Mouse (Mus musculus) monocyte, adult 5-6 weeks (primary cell): ENCODE measurements around the gene Lmna. TPM values are rescaled to one million over a fixed set of nuclear protein-coding genes. Genes with fewer than 3 reads are reported as not detected.
A peak's percentile ranks its signal among the peaks of the same experiment; 100 is the strongest.

ENCODE experiments used
- ATAC-seq: fragments of 153-309, 156-312 bp; replicated peaks from 2 replicates; pipeline ENCODE4 v1.8.0; 2017; ENCODE audit warnings: mild to moderate bottlenecking; ENCODE audit not compliant: low TSS enrichment, insufficient number of reproducible peaks, severe bottlenecking, poor library complexity, low FRiP score
- total RNA-seq: library from RNA; stranded (forward); fragments of 200-1000, 200-491, 200-594 nt; gene quantifications from 3 replicates; pipeline ENCODE4 v1.2.3, GENCODE M21; 2017

Gene Lmna
- total RNA-seq, 1 experiment from 2014 or later: 40.8 TPM

DNA sequence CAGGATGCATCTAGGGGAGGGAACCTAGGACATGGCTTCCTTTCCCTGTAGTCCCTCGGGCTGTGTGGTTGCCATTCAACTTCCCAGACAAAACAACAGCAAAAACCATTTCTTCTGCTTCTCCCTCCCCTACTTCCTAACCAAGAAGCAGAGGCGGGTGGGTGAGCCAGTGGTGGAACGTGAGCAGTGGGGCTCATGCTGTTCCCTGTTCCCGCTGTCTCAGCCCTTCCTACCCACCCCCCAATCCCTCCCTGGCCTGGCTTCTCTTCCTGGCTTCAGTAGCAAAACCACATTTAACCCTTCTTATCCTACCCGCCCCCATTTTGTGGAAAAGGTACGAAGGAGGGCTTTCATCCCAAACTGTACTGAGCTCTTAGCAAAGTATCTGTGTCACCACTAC, 4.7 kb downstream of the Lmna start:
- ATAC-seq: no peak

DNA sequence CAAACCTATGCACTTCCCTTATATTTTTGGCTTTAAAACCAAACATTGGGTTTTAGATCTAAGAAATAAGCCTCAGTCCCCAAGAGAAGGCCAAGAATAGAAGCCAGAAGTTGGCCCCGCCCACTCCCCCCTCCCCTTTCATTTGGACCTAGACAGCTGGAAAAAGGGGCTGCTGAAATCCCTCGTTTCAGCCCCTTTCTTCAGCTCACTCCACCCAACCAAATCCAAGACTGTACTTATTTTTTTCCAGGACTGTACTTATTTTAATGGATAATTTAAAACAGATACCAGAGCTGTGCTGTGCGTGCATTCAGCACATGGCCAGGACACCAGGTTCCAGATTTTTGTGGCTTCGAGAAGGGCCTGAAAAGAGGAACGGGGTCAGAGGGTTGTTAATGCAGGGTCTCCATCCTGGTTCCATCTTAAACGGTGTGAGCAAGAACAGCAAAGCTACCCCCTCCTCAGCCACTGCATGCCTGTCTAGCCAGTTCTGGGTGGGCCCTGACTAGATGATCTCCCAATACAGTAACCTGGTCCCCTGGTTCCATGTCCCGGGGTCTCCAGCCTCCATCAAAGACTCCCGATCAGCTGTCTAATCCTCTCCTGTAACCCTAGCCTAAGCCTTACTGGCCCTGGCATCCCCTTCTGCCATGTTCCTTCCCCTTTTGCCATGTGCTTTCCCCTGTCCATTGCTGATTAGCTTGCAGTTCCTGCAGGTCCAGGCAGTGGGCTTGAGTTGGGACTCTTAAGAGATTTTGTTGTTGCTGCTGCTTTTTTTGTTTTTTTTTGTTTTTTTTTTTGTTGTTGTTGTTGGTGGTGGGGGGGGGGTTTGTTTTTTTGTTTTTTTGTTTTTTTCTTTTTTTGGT, 5.6 kb downstream of the Lmna start:
- no peak for ATAC-seq

DNA sequence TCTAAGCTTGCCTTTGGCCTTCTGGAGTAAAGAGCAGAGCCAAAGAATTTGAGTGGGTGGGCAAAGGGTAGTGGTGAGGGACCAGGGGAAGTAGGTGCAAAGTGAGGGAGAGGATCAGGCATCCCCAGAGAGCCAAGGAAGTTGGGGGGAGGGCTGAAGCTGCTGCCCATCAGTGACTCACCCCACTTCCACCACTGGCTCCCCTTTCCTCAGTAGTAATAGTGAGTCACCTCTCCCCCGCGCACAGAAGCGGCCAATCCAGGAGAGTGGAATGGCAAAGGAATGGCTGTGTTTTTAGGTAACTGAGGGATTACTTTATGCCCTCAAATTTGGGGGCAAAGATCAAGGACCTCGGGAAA, 6.3 kb downstream of the Lmna start:
- ATAC-seq: no peak

DNA sequence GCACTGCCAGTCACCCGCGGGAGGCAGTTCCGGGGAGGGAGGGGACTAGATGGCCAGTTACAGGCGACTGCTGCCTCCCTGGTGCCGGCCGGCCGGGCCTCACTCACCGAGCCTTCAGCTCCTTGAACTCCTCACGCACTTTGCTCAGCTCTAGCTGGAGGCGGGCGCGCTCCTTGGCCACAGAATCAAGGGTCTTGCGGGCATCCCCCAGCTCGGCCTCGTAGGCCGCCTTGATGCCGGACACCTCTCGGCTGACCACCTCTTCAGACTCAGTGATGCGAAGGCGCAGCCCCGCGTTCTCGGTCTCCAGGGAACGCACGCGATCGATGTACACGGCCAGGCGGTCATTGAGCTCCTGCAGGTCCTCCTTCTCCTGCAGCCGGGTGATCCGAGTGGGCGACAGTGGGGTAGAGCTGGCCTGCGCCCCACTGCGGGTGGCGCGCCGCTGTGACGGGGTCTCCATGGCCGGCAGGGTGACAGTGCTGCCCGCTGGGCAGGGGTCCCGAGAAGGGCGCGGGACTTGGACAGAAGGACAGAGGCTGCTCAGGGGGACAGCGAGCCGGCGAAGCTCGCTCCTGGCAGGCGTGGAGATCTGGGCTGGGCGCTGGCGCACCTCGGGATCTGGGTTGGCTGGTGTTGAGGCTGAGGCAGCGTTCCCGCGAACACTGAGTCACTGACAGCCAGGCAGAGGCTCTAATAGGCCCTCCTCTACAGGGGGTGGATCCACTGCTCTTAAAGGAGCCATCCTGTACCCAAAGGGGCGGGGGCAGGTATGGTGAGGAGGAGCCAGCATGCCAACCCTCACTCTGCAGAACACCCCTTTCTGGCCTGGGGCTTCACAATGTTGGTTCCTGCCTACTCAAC, 6.9 kb downstream of the Lmna start:
- ATAC-seq: peak; percentile 80

DNA sequence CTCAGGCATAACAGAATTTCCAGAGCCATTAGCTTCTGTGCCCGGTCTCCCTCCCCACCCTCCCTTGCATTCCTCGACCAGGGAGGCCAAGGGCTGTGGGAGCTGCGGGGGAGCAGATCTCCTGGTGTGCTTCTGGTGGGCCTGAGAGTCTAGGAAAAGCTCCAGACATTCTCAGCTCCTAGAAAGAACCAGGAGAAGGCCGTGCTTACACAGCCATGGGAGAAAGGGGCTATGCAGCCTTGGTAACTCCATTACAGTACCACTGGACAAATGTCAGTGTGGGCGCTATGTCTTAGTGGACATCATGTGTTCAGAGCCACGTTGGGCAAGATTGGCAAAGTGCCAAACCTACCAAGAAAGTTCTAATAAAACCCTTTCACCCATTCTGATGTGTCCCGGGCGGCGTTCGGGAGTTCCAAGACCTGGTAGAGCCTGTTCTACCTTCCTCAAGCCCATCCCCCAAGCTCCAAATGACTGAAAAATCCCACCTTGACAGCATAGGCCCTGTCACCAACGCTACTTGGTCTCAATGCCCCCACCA, 7.7 kb downstream of the Lmna start:
- no peak for ATAC-seq

DNA sequence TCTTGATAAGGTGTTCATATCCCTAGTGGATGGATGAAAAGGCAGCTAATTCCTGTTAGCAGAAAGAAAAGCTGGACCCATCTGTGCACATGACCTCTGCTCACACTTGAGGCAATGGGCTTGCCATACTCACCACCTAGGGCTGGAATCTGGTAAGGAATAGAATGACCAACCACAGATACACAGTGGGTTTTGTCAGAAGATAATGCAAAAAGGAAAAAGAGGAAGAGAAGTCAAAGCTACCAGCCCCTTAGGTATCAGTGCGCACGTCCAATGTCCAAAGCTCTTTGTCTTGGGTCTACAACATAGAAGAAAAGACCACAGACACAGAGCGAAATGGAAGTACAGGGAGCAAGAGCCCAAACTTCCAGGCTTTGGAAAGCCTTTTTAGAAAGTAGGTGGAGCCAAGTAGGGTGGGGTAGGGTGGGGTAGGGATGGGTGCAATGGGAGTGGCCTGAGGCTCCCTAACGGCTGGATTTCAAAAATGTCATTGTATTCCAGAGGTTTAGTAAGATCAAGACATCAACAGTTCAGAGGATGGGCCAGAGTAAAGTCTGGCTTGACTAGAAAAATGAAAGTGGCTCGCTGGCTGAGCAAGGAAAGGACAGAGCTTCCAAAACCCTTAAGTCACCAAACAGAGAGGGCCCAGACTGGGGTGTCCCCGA, 8.3 kb downstream of the Lmna start:
- ATAC-seq: no peak

DNA sequence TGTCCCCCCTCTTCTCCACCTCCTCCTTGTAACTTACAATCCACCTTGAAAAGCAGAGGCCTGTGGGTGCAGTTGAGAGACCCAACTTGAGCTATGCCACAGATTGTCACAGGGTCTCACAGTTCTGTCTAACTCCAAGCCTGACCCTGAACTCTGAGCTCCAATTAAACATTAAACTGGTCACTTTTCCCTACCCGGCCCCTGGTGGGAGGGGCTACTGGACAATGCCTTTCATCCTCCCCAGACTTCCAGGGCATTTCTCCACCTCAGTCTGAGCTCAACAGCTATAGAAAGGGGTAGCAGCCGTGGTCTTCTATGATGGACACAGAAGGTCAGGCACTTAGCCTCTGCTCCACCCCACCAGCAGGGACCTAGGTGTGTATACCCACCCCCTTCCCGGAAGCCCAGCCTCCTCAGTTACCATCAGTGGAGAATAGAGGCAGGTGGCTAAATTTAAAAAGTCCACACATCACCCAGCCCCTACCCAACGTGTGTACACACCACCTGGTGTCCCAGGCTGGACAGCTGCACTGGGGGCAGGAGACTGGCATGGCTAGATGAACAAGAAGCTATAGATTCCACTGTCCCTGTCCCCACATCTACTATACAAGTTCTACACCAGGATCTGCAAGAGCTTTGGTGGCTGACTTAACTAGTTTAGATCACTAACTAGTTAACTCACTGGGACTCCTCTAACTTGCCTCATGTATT, 8.9 kb downstream of the Lmna start:
- ATAC-seq: no peak

DNA sequence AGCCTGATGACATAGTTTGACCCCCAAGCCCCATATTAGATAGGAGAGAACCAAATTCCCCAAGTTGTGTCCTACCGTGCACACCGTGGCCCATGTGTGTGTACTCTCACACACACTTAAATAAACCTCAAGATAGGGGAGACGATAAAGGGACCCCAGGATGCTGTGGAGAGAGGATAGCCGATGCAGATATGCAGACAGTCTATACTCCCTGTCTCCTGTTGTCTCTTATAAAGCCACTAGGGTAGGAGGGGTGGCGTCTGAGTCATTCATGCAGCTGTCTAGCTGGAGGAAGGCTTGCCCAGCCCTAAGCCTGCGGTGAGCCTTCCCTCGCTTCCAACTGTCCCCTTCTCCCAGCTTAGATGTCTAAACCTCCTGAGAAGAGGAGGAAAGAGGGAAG, 9.7 kb downstream of the Lmna start:
- no peak for ATAC-seq

DNA sequence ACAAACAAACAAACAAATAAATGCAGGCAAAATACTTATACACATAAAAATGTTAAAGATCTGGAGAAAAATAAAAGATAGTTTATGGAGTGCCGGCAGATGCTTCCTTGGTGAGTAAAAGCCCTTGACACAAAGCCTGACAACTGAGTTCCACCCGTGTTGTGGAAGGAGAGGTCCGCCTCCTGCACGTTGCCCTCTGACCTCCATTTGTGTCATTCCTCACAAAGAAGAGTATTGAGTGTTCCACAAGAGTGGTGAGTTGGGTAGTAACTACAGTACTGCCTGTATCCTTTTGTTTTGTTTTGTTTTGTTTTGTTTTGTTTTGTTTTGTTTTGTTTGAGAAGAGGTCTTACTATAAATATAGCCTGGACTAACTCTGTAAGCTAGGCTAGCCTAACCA, 10.2 kb downstream of the Lmna start:
- ATAC-seq: no peak

DNA sequence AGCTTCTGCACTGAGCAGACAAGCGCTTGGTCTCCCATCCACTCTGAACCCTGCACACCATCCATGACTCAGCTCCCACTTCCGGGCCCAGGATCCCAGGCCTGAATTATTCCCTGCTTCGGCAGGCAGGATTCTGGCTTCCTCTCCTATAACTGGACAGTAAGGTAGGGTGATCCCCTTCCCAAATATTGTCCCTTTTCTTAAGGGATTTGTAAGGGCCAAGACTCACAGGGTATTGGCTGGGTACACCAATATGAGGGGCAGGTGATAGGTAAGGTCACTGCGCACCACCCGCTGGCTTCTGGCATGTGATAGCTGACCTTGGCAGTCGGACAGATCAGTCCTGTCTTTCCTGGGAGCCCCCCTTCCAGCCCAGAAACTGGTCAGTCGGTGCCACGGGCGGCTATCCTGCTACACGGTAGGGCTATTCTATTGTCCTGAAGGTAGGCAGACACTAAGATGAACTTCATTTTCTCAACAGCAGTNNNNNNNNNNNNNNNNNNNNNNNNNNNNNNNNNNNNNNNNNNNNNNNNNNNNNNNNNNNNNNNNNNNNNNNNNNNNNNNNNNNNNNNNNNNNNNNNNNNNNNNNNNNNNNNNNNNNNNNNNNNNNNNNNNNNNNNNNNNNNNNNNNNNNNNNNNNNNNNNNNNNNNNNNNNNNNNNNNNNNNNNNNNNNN, 13.9 kb downstream of the Lmna start:
- no peak for ATAC-seq

DNA sequence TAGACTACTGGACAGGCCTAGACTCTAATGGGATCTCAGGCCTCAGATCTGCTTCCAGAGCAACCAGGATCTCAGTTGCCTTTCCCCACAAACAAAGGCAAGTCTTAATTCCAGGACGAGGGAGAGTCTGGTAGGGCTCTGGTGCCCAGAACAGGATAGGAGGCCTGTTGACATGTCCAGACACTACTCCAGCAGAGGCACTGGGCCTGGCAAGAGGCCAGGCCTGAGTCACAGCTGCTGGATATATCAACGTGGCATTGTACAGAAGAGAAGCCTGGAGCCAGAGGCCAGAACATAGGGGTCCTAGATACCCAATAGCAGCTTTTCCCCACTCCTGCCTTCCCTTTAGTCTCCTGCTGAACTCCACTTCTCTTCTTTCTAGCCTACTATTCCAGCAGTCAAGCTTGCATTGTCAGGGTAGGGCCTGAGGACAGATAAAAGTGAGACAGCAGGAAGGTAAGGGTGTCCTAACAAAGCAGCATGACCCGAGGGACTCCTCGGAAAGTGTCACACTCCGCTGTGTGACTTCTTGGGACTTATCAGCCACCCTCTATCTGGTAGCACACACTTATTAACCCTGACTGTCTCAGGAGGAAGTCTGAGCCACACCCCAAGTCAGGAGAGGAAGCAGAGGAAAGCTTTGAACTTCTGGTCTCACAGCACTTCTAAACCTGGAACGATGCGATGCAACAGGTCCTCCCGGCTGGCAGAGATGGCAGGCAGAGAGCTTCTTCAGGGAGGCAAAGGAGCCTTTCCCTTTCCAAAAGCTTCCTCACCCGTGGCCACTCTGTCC, 14.7 kb downstream of the Lmna start:
- ATAC-seq: no peak

DNA sequence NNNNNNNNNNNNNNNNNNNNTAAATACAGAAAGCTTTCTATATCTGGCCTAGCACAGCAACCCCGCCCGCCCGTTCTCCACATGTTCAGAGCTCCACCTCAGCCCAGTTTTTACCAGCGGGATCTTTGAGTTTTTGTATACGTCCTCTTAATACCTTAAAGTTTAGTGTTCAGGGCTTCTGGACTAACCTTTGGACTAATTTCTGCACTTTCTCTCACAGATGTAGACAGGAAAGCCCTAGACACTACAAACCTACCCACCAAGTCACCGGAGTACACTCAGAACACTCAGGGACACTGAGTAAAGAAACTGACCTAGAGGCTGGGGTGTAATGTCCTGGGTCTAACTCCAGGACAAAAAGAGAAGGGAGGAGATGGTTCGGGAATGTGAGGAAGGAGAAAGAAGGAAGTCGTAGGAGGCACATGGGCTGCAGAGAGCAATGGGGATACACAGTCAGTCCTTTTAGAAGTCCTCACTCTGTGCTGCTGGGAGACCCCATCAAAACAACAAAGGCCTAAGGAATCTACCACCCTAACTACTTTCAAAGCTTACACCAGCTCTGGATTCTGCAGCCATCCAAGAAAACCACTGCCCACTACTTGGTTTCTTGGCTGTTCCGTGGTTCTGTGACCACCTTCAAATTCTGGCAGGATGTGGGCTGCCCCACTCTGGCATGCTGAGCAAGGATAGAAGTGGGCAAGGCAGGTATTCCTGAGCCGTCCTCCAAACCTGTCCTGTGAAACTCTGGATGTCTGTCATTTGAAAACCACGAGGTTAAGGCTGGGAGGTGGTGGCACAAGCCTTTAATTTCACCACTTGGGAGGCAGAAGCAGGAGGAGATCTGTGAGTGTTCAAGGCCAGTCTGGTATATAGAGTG, 15.8 kb downstream of the Lmna start:
- ATAC-seq: no peak

DNA sequence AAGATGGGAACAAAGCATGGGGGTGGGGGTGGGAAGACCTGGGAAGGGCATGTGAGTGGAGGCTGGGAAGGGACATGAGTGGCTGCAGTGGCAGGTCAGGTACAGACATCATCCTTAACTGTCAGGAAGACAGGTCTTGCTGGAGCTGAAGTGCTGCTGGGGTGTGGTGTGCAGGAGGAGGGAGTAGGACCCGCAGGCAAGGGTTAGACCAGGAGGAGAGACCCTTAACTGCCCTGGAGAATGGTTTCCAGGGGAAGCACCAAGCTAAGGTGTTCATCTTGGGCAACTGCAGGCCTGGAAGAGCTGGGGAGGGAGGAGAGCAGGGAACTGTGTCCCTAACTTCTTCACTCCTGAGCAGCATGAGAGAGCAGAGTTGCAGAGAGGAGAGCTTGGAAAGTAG, 22.4 kb downstream of the Lmna start:
- no peak for ATAC-seq

DNA sequence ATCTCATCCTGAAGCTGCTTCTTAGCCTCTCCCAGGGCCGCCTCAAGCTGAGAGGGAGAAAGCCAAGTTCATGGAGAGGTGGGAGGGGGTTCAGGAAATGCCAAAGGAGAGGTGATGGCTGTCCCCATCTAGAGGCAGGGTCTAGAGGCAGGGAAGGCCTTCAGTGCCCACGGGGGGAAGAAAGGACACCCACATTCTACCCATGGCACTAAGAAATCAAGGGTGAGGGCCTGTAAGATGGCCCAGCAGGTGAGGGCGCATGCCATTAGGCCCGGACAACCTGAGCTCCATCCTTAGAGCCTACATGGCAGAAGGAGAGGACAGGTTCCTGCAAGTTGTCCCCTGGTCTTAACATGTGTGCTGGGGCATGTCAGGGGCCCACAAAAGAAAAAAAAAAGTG, 22.9 kb downstream of the Lmna start:
- ATAC-seq: no peak

DNA sequence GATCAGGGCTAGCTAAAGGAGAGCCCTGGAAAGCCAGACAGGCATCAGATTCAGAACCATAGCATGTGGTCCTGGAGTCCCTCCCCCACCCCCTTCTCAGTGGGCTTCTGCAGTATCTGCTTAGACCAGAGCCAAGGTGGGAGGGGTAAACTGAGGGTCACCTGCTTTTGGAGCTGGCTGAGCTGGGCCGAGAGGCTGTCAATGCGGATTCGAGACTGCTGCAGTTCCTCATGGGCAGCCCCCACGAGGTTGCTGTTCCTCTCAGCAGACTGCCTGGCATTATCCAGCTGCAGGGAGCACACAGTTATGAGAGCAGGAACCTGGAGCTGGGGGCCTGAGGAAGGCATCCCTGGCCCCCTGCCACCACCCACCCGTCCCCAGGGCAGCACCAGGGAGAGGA, 23.7 kb downstream of the Lmna start:
- no peak for ATAC-seq

DNA sequence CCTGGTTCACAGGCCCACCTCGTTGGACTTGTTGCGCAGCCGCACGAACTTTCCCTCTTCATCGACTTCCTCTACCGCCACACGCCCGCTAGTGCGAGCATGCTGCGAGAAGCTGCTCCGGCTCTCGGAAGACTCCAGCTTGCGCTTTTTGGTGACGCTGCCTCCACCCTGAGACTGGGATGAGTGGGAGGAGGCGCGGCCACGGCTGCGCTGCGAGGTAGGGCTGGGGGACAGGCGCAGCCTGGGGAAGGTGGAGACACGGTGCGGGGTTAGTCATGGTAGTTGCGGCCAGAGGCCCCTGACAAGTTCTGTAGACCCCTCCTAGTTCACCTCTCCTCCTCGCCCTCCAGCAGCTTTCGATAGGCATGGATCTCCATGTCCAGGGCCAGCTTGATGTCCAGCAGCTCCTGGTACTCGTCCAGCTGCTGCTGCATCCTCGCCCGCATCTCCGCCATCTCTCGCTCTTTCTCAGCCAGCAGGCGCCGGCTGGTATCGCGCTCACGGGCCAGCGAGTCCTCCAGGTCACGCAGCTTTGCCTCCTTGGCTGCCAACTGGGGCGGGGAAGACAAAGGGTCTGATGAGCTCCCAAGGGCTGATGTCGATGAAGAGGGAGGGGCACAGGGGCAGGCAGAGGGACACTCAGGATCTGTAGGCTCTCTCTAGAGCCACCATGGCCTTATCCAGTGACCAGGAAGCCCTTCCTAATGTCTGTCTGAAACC, 25.0 kb downstream of the Lmna start:
- ATAC-seq: no peak
